Mouse (Mus musculus): ENCODE measurements at regions not wholly inside any gene's neighbourhood (a gene's known extent, or its start where the extent isn't known, plus 50 kb on each side); places are given as distances from the start of the nearest gene placed in this dataset. TPM values are rescaled to one million over a fixed set of nuclear protein-coding genes. Genes with fewer than 3 reads are reported as not detected.
A peak's percentile ranks its signal among the peaks of the same experiment; 100 is the strongest.

DNA sequence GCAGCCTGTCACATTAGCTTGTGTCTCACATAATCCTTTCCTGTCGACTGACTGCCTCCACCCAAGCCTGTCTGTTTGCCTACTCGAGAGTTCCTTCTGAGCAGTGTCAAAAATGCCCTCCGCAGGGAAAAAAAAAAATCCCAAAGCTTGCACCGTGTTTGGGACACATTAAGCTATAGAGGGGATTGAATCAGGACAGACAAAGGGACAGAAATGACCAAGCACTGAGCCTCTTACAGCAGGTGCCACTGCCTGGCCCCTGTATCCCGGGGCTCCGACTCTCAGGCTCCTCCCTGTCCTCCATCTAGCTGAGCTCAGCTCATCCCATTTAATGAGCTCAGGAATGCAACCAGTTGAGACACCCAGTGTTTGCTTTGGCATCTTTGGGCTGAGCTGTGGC lies 69.1 kb upstream of the Ankrd34c start:
- H3K4me1 ChIP-seq (replicated peaks; ENCODE audit: control insufficient read depth, insufficient read depth), result no peaks in the 10 kb centered on the region
- ATAC-seq (ENCODE audit: low FRiP score, low TSS enrichment) (no peak), DNase-seq (ENCODE audit: low spot score) (no peak)
- H3K9ac ChIP-seq (ENCODE audit: low read length), result no peak overlapping the region
- TF ChIP-seq CTCF (IDR thresholded peaks at IDR 0.05; ENCODE audit: low read depth) (no peak), EP300 (optimal IDR thresholded peaks at IDR 0.05) (no peak)
- H3K27me3 ChIP-seq (ENCODE audit: control insufficient read depth, insufficient read depth, low read length), result no peaks in the 10 kb centered on the region
- WGBS, result 36% methylated on average over 6 of the region's 6 CpGs
- no peak overlapping the region for H3K27ac ChIP-seq (replicated peaks)
- H3K4me3 ChIP-seq (ENCODE audit: low read depth, low read length), result no peak overlapping the region
- H3K9me3 ChIP-seq (ENCODE audit: control insufficient read depth, low read length), result no peaks in the 10 kb centered on the region
- no peaks in the 10 kb centered on the region for H3K36me3 ChIP-seq (ENCODE audit: control insufficient read depth, insufficient read depth, low read length)
- no peak overlapping the region for H3K4me2 ChIP-seq (replicated peaks; ENCODE audit: low read depth)

DNA sequence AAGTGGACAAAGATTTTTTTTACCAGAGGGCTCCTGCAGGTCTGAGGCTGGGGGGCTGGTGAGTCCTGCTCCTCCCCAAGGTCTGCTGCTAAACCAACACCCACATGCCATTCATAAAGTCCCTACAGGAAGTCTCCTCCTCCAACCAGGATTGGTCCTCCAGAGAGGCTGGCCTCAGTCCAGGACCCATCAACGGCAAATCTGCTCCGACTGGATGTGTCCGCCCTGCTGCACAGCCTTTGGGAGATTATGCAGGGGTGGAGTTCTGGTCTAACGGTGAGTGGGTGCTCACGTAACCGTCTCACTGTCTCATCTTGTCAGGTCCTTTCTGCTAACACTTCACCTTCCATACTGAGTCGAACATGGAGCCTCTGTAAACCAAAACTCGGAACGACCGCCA lies 64.4 kb upstream of the Ankrd34c start:
- WGBS, result 58% methylated on average over 10 of the region's 10 CpGs
- Histone ChIP-seq H3K27ac (replicated peaks) (no peak overlapping the region), H3K9ac (ENCODE audit: low read length) (no peak overlapping the region), H3K4me2 (replicated peaks; ENCODE audit: low read depth) (no peak overlapping the region), H3K9me3 (ENCODE audit: control insufficient read depth, low read length) (no peaks in the 10 kb centered on the region), H3K4me3 (ENCODE audit: low read depth, low read length) (no peak overlapping the region), H3K4me1 (replicated peaks; ENCODE audit: control insufficient read depth, insufficient read depth) (no peaks in the 10 kb centered on the region), H3K27me3 (ENCODE audit: control insufficient read depth, insufficient read depth, low read length) (no peaks in the 10 kb centered on the region), H3K36me3 (ENCODE audit: control insufficient read depth, insufficient read depth, low read length) (no peaks in the 10 kb centered on the region)
- no peak for TF ChIP-seq EP300 (optimal IDR thresholded peaks at IDR 0.05)
- DNase-seq (ENCODE audit: low spot score) (no peak), ATAC-seq (ENCODE audit: low FRiP score, low TSS enrichment) (no peak)

DNA sequence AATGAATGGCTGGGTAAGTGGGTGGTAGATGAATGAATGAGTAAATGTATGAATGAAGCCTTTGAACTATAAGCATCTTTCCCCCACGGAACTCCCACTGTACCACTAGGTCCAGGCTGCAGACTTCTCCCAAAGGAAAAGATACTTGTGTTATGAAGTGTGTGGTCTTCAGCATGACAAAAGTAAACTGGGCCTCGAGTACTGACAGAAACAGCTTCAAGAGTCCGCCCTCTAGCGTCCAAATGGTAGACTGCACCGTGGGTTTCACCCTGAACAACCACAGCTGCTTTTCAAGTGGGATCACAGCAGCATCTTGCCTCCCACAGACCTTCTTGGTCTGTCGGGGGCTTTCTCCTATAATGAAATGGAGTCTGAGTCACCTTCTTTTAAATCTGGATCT lies 54.7 kb upstream of the Ankrd34c start:
- no peak overlapping the region for H3K27ac ChIP-seq (replicated peaks)
- no peaks in the 10 kb centered on the region for H3K9me3 ChIP-seq (ENCODE audit: control insufficient read depth, low read length)
- ATAC-seq (ENCODE audit: low FRiP score, low TSS enrichment) (no peak), DNase-seq (ENCODE audit: low spot score) (peak; percentile 65)
- no peak overlapping the region for H3K9ac ChIP-seq (ENCODE audit: low read length)
- no peak overlapping the region for H3K4me2 ChIP-seq (replicated peaks; ENCODE audit: low read depth)
- H3K27me3 ChIP-seq (ENCODE audit: control insufficient read depth, insufficient read depth, low read length), result no peaks in the 10 kb centered on the region
- WGBS, result 4% methylated on average over 6 of the region's 6 CpGs
- no peaks in the 10 kb centered on the region for H3K36me3 ChIP-seq (ENCODE audit: control insufficient read depth, insufficient read depth, low read length)
- TF ChIP-seq EP300 (optimal IDR thresholded peaks at IDR 0.05), result no peak
- peak; percentile 87 for TF ChIP-seq CTCF (IDR thresholded peaks at IDR 0.05; ENCODE audit: low read depth)
- no peaks in the 10 kb centered on the region for H3K4me1 ChIP-seq (replicated peaks; ENCODE audit: control insufficient read depth, insufficient read depth)
- no peak overlapping the region for H3K4me3 ChIP-seq (ENCODE audit: low read depth, low read length)

DNA sequence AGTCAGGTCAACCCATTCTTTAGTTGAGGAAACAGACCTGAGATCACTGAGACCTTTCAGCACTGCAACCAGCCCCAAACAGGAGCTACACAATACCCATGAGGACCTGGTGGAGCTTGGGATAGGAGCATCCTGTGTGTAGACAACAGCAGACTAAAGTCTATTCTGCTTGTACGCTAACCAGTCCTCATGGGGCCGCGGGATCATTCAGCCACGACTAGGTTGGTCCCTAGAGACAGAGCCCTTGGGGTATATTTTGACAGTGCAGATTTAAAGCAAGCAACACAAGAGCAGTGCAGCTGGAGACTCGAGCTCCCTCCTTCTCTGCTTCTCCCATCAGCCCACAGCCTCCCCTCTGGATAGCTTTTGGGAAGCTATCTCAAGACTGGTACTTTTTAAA lies 51.7 kb upstream of the Ankrd34c start:
- Histone ChIP-seq H3K4me1 (replicated peaks; ENCODE audit: control insufficient read depth, insufficient read depth) (no peaks in the 10 kb centered on the region), H3K4me2 (replicated peaks; ENCODE audit: low read depth) (no peak overlapping the region), H3K4me3 (ENCODE audit: low read depth, low read length) (no peak overlapping the region), H3K9ac (ENCODE audit: low read length) (no peak overlapping the region), H3K27me3 (ENCODE audit: control insufficient read depth, insufficient read depth, low read length) (no peaks in the 10 kb centered on the region), H3K9me3 (ENCODE audit: control insufficient read depth, low read length) (no peaks in the 10 kb centered on the region), H3K36me3 (ENCODE audit: control insufficient read depth, insufficient read depth, low read length) (no peaks in the 10 kb centered on the region), H3K27ac (replicated peaks) (no peak overlapping the region)
- ATAC-seq (ENCODE audit: low FRiP score, low TSS enrichment), result no peak
- 85% methylated on average over 5 of the region's 5 CpGs for whole genome bisulfite sequencing
- TF ChIP-seq CTCF (IDR thresholded peaks at IDR 0.05; ENCODE audit: low read depth), result no peak
- TF ChIP-seq EP300 (optimal IDR thresholded peaks at IDR 0.05), result no peak
- DNase-seq (ENCODE audit: low spot score), result no peak

DNA sequence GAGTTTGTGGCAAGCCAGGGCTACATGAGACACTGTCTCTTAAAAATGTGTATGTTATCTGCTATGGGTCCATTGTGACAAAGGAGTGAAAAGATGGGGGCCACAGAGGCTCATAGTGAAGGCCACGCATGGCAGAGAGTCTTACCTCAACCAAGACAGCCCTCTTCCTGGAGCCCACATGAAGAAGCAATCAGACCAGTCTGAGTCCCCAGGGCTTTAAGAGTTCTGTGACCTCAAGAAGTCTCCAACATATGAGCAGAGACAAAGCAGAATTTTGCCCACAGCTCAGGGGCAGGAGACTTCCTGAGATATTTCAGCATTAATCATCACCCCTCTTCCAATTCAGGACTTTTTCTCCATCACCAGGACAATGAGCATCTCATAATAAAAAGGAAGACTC lies 50.4 kb upstream of the Ankrd34c start:
- H3K27me3 ChIP-seq (ENCODE audit: control insufficient read depth, insufficient read depth, low read length), result no peaks in the 10 kb centered on the region

More for the DNA sequence above, 50.4 kb upstream of the Ankrd34c start:
- Histone ChIP-seq H3K9me3 (ENCODE audit: control insufficient read depth, low read length) (no peaks in the 10 kb centered on the region), H3K4me2 (replicated peaks; ENCODE audit: low read depth) (no peak overlapping the region), H3K9ac (ENCODE audit: low read length) (no peak overlapping the region), H3K4me3 (ENCODE audit: low read depth, low read length) (no peak overlapping the region), H3K36me3 (ENCODE audit: control insufficient read depth, insufficient read depth, low read length) (no peaks in the 10 kb centered on the region), H3K4me1 (replicated peaks; ENCODE audit: control insufficient read depth, insufficient read depth) (no peaks in the 10 kb centered on the region), H3K27ac (replicated peaks) (no peak overlapping the region)
- DNase-seq (ENCODE audit: low spot score) (no peak), ATAC-seq (ENCODE audit: low FRiP score, low TSS enrichment) (no peak)
- no peak for TF ChIP-seq EP300 (optimal IDR thresholded peaks at IDR 0.05)
- no peak for TF ChIP-seq CTCF (IDR thresholded peaks at IDR 0.05; ENCODE audit: low read depth)
- 83% methylated on average over 1 of the region's 1 CpGs for WGBS

MicroRNAs encoded in the stretch of these regions (microRNA counts, 519-probe panel; counts per million panel counts)
- microRNA mmu-miR-184, result not detected

Small RNAs in the stretch of these regions (microRNA-seq; reads per million reads assigned to microRNA genes)
- gene Mir184, result 2.6 reads per million

Data from stomach, postnatal 0 days (tissue).